Mouse (Mus musculus): ENCODE data around the gene Itpr1.
"Not testable (repeated sequence)": the region's sequence is repeated elsewhere in the genome, so short reads cannot be mapped to it uniquely, and the experiment has no call there.

The Itpr1 gene

GRCm38 (mm10) chr6:108559226-108559625, 346.3 kb downstream of the Itpr1 start:
- DNase-seq = not testable (repeated sequence)

DNA sequence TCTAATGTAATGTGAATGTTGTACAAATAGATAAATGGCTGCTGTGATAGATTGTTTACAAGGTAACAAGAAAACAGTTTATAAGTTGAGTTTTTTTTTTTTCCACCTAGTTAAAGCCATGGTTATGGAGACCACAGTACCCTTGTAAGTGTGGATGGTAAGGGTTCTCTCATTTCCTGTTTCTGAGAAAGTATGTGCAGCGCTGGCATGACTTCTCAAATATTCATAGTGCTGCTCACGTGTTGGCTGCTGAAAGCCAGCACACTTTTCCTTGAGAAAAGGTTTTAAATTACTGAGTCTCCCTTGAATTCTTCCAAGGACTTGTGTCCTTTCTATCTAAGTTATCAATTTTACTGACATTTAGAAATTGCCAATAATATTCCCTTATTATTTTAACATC, 350.1 kb downstream of the Itpr1 start:
- no peak for DNase-seq

DNA sequence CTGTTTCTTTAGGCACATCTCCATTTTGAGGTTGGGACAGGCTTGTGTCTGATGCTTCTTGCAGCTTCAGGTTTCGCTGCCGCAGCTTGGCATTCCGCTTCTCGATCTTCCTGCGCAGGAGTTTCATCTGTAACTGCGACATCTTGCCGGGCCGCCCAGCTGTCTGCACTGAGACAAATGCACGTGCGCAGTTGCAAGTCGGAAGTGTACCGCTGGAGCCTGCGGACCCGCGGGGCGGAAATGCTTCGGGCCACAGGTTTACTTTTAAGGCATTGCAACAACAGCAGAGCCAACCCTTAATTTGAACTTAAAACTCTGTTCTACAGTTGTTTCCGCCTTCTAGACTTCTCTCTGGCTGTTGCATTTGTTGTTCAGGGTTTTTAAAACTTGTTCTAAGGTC, 352.6 kb downstream of the Itpr1 start:
- not testable (repeated sequence) for DNase-seq

- DNase-seq = peak; percentile 51 to 52
Measured at GRCm38 (mm10) chr6:108566549-108566948, 353.7 kb downstream of the Itpr1 start.

DNA sequence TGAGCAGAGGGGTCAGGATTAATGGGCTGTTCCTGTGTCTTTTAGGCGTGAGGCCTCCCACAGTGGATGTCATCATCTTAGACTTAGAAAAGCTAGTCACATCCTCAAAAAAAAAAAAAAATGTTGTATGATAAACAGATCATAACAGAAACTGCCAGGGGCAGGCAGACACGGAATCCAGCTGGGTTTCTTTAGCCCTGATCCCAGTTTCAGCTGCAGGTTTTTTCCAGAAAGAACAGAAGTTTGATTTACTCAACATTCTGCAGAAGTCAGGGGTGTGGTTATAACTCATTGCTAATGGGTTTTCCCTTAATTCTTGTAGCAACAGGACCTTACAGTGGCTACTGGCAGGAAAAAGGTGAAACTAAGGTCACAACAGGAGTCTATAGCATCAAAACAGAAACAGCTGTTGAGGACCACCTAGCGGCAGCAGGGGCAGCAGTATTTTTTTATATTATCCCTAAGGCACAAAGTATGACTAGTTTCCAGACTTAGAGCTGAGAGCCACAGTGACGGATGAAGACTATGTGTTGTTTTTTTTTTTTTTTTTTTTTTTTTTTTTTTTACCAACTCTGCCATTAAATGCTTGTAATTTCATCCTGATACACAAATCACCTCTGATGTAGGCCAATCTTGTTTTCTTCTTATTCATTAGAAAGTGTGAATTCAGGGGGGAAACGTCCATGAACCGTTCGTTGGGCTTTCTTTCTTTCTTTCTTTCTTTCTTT, 356.7 kb downstream of the Itpr1 start:
- no peak for DNase-seq

DNA sequence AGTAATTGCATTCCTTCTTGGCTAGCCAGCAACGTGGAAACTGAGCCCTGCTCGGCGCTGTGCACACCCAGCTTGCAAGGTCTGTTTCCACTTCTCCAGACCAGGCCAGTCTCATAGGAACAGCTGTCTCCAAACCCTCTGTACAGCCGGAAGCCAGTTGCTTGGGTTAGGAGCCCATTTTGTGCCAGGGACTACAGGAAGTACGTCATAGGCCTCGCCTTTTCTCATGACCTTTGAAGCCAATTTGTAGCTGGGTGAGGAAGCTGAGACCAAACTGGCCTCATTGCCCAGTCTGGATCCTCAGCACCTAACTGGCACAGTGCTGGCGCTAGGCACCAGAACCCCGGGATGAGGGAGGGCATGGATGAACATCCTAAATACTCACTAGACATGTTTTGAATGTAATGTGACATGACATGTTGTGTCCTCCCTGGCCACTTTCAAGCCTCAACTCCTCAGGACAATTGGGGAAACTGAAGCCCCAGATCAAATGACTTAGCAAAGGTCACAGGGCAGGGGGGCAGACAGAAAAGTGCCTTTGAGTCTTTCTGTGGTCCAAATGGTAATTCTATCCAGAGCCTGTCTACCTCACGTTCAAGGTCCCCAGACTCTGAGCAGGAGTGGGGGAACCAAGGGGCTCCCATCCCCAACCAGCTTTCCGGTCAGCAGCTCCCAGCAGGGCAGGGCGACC, 357.6 kb downstream of the Itpr1 start:
- peak in 1 of 2 experiments; percentile 16 for DNase-seq

DNA sequence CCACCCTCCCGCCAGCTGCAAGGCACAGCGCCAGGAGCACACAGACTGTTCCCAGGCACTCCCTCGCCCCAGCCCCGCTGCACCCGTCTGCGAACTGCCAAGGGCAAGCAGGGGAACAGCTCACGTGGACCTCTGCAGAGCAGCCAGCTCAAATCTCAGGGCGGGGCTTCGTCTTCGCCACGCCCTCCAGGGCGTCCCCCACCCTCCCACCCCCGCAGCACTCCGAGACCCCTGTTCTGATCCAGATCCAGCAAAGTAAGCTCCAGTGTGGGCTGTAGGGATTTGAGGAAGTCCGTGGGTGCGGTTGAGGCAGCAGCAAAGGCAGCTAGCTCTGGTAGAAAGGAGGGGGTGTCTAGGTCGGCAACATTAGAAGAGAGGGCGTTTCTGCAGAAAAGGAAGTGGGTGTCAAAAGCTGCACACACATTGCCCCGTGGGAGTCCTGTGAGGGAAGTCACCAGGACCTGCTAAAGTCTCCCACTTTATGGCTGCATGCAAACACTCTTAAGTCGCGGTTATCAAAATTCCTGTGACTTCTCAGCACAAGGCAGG, 358.2 kb downstream of the Itpr1 start:
- peak; percentile 78 to 83 for DNase-seq

DNA sequence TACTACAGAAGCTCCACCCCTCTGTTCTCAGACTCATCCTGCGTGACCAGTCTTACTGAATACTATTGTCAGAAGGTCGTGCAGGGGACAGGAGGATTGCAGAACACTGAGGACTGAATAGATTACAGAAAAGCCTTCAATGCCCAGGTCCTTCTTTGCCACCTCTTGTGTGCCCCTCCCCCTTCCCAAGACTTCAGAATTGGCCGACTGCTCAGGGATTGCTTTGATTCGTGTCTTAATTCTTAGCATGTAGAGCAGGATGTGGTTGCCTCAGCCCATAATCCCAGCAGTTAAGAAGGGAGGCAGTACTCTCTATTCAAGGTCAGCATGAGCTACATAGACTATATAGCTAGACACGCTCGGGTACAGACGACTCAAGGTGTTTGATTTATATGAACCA, 359.8 kb downstream of the Itpr1 start:
- DNase-seq = no peak

DNA sequence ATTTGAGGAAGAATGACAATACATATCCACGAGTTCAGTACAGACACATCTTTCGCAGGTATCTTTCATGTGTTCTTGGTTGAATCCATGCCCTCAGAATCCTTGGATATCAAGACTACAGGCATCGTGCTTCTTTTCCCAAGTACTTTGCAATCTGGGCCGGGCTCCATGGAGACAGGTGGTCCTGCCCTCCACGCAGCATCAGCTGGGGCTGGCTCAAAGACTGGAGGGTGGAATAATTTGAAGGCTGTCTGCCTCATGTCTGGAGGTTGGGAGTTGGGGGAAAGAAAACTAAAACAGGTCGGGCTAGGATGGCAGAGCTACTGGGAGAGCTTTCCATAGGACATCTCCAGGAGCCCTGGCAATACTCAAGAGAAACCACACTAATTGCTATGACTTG, 364.2 kb downstream of the Itpr1 start:
- DNase-seq = no peak

- no peak for DNase-seq
Measured at GRCm38 (mm10) chr6:108588426-108588825, 375.5 kb downstream of the Itpr1 start.

GRCm38 (mm10) chr6:108592227-108592626, 379.3 kb downstream of the Itpr1 start:
- DNase-seq = no peak

DNA sequence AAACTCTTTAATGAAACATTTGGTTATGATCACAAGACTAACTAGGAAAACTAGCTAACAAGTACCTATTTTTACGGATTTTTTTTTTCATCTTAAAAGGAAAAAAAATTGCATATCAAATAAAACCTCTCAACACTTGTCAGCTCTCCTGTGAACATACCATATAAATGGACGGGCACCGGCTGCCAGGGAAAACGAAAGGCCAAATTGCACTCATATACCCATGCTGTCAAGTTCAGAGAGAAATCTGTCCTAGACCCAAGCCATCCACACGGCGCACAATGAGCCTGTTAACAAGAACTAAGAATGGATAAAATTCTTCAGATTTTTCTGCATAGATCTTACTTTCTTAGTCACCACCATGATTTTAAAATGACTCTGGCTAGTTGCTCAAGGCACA, 379.7 kb downstream of the Itpr1 start:
- DNase-seq = no peak

DNA sequence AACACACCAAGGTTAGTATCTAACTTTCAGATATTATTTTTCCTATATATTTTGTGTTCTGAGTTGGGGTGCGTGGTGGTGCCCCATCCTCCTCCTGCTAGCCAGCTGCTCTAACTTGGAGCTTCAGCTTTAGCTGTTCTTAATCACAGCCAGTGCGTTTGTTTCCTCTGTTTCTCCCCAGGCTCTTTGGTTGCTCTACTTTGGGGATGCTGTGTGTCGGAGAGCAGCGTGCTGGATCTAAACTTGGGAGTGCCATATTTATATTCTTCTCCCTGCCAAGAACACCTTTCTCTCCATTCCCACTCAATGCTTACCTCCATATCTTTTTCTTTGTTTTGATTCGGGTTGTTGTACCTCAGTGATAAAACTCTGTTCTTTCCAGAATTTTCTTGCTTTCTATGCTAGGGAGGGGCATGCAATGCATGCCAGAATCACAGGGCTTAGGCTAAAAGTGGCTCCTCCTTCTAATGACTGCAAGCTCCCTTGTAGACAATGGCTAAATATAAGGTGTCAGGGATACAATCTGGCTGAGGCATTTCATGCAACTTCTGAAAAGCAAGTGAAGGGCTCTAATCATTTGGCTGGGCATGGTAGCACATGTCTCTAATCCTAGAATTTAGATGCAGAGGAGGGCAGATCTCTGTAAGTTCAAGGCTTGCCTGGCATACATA, 381.4 kb downstream of the Itpr1 start:
- DNase-seq = no peak

DNA sequence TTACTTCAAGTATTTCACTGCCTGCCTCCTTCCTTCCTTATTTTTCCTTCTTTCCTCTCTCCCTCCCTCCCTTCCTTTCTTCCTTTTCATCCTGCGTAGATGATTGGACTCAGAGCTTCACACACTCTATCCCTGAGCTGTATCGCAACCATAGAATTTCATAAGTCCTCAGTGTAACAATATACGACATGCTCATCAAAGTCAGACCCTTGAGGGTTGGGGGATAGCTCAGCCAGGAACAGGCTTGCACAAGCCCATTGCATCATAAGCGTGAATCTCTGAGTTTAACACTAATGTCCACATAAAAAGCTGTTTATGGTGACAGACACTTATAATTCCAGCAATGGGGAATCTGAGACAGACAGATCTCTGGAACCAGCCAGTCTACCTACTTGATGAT, 385.8 kb downstream of the Itpr1 start:
- DNase-seq = no peak

GRCm38 (mm10) chr6:108599317-108599716, 386.4 kb downstream of the Itpr1 start:
- no peak for DNase-seq
